Mouse (Mus musculus) heart, postnatal 4 days (tissue): ENCODE data around the gene Cdkn2b. TPM values are rescaled to one million over a fixed set of nuclear protein-coding genes. Genes with fewer than 3 reads are reported as not detected.
A peak's percentile ranks its signal among the peaks of the same experiment; 100 is the strongest.

Experiments used
- DNase-seq: peaks from one replicate; pipeline ENCODE4 v3.0.0; 2021
- total RNA-seq, 2 experiments: library from RNA; stranded (reverse); gene quantifications; 2 replicates each; pipeline ENCODE4 v1.2.3; 2021

The Cdkn2b gene
- total RNA-seq, 2 experiments from 2014 or later = 0.91 to 1.9 TPM

DNA sequence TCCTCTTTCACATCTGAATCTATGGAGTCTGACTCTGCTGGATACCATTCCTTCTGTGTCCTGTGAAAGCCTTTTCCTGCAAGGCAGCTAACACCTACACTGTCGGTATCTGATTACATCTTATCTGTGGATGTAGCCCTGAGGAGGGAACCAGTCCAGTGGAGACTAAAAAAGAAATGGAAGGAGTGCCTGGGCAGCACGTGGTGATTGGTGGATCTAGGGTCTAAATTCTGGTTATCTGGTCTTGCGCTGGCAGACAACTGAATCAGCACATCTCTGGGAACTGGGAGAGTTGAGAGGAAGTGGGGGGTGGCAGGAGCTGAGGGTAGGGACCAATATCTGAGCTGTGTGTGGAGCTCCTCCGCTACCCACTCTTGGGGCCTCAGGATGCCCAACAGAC is 21.8 kb downstream of the Cdkn2b start:
- DNase-seq = no peak

DNA sequence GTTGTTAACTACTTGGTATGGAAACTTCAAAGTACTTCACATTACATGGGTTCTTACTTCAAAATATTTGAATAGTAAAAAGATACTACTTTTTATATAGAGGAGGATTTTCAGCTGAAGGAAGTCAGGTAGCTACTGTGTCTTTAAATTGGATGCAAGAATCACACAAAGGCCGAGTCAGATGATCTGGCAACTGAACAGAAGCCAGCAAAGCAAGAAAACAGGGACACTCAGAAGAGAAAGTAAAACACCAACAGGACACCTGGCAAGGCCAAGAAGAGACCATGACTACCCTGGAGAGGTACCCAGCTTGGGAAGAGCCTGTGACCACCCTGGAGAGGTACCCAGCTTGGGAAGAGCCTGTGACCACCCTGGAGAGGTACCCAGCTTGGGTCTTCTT is 24.3 kb downstream of the Cdkn2b start:
- no peak for DNase-seq

DNA sequence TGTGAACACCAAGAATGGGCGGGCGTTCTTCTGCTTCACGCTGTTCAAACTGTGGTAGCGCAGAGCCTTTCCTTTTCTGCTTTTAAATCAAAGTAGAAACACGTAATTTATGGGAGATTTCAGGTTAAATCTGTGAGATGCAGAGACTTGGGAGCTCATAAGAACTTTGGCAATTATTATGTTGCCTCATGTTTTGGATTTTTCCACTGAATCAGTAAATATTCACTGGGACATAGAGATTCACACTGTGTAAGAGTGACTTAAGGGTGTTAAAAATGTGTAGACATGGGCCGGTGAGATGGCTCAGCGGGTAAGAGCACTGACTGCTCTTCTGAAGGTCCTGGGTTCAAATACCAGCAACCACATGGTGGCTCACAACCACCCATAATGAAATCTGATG is 25.2 kb downstream of the Cdkn2b start:
- DNase-seq = no peak

DNA sequence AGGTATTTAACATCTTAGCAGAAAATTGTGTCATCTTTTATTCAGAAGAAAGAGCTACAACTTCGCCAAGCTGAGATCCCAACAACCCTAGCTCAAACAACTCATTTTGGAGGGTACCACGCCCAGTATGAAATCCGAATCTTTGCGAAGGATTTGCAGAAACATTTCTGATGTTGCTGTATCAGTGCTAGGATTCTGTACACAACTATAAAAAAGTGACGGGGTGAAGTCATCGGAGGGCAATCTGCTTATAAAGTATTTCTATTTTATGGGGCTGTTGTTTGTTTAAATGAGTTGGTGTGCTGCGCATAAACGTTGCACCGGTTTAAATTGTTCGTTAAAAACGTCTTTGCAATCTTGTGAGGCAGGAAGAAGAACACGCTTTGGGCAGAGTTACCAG is 28.2 kb downstream of the Cdkn2b start:
- DNase-seq = no peak

DNA sequence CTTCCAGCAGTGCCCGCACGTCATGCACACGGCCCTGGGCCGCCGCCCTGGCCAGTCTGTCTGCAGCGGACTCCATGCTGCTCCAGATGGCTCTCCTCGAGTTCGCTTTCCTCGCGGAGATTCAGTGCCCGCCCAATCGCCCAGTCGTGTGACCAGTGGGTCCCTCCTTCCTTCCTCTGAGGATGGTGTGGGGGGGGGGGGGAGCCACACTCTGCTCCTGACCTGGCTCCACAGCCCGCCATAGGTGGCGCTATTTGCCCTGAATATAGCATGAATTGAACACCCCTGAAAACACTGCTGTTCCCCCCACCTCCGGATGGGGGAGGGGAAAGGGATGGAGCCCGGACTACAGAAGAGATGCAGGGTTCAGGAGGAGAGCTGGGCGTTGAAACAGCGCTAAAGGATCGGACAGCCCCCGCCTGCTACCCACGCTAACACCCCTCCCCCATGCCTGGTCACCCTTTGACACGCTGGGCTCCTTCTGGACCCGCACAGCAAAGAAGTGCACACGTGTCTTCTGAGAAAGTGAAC is 28.7 kb downstream of the Cdkn2b start:
- peak; percentile 39 for DNase-seq

DNA sequence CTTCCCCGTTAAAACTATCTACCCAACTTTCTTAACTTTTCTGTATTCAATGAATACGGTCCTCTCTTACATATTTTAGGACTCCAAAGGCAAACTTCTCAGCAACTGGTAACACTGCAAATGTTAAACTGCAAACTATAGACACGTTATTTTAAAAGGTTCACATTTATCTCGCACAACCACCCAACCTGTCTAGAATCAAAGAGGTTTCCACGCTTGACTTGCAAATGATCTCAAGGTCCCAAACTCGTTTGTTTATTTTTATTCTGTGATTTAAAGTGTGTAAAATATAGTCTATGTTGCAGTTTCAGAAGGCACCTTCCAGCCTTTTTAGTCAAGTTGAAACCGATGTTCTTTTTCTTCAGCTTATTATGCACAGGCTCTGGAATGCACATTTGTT is 29.6 kb downstream of the Cdkn2b start:
- no peak for DNase-seq

DNA sequence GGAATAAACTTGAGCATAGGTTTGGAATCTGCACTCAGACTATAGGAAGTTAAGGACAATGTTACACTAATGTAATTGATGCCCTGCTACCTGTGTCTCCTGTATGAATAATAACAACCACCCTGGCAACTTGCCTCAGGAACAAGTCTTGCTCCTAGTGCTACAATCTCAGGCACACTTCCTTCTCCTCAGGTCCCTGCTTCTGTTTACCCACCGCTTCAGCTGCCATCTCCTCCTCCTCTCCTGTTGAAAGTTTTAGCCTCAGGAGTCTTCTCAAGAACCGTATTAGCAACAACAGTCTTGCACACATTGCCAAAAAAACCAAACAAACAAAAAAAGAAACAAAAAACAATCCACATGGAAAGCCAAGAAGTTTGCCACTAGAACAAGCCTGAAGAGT is 31.2 kb downstream of the Cdkn2b start:
- no peak for DNase-seq

DNA sequence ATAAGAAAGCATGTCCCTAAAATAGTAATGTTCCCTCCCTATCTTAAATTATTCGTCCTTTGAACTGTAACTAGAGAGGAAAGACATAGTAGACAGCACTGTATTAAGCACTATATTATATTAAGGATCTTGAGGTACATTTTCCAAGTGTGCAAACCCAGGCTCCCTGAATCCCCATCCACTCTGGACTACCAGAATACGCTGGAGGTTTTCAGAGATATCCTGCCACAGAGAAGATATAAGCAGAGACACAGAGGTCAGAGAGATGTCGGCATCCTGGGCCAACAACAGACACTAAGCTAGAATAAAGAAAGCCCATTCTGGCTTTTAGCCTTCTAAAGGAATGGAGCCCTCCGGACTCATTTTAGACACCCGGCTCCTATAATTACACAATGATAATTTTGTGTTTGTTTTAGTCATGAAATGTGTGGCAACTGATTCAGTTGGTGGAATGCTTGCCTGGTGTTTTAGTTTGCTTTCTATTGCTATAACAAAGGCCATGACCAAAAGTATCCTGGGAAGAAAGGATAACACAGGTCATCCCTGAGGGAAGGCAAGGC is 33.4 kb downstream of the Cdkn2b start:
- DNase-seq = no peak

DNA sequence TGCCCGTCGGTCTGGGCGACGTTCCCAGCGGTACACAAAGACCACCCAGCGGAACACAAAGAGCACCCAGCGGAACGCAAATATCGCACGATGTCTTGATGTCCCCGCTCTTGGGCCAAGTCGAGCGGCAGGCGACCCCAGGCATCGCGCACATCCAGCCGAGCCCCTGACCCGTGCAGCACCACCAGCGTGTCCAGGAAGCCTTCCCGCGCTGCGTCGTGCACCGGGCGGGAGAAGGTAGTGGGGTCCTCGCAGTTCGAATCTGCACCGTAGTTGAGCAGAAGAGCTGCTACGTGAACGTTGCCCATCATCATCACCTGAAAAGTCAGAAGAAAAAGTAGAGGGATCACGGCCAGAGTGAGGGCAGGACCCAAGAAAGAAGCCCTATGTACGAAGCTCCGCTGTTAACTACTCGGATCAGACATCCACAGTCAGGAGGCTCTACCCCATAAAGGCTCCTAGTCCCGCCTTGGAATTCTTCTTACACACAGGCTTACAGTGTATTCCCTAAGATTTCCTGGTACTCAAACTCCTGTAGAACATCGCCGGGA is 34.1 kb downstream of the Cdkn2b start:
- no peak for DNase-seq

DNA sequence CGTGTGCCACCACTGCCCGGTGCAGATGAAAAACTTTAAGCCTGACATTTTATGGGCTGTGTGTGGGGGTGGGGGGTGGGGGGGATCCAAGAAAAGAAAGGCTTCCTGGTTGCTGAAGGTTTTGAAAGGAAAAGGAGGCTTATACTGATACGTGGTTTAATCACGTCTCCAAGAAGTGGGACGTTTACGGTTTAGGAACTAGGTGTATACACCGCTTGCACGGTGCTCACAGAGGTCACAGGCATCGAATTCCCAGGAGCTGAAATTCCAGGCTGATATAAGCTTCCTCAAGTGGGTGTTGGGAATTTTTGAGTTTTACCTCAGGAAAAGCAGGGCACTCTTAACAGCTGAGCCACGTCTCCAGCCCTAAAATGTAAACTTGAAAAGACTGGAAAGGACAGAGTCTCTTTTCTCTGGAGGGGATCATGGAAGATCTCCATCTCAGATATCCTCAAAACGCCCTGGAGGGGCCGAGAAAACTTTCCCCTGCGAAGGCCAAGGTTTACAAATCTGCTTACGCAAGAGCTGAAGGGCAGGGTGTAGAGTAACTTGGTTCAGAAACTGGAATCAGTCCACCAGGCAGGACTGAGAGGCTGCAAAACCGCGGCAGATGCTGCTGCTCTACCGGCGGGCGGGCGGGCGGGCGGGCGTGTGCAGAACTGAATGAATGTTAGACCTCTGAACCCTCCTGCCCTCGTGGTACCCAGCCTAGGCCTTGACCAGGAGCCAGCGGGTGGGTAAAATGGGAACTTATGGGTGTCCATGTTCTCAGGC is 34.8 kb downstream of the Cdkn2b start:
- DNase-seq = no peak

DNA sequence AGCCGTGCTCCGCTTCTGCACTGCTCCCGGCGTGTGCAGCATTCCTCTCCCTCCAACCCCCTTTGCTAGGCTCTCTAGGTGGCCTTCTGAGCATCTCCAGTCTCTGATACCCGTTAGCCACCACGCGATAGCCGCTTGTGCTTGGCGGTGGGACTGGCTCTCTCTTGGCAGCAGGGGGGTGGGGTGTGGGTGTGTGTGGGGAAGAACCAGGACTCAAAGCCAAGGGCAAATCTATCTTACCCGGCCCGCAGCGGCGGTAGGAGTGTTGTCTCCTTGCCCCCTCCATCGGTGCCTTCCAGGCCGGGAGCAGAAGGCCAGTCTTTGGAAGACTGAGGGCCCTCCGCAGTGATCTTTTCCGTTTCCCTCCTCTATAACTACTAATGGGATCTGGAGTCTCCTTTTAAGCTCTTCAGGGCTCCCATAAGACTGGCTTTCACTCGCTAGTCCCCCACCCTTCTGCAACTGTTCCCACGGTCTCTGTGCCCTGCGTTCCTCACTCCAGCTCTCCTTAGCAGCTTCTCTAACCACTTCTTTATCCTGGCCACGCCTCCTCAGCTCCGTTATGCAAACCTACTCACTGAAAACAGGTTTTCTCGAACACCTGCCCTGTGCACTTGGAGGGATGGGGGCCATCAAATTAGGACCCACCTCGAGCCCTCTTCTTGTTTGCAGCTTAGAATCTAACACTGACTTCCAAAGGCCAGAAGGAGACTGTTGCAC is 35.9 kb downstream of the Cdkn2b start:
- DNase-seq = no peak

DNA sequence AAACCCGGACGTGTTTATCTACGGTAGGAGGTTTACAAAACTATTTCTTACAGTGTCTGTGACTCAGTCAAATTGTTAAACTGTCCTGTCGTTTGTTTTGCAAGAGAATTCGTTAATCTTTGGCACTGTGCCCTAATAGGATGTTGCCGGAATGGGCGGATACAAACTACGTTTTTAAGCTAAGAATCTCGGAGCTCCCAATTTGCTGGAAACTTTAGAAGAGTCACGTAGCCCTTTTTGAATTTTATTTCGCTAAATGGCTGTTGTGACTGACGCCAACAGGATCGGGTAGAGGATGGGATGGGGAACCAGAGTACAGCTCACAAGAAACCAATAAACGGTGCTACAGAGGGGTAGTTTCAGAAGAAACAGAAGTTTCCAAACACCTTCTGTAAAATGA is 36.8 kb downstream of the Cdkn2b start:
- DNase-seq = no peak

DNA sequence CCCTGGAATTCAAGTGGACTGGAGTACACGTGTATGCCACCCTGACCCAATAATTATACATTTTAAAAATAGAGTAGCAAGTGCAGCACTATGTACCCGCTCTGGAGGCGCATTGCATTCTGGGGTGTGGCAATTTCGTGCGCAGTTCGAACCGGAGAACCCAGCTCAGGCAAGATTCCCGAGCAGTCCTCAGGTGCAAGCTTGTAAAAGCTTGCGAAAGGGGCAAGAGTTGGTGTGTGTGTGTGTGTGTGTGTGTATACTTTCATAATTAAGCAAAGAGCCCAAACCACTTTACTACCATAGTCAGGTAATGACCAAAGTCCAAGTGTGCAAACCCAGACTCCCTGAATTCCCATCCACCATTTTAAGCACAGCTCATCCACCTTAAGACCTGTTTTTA is 37.3 kb downstream of the Cdkn2b start:
- no peak for DNase-seq

DNA sequence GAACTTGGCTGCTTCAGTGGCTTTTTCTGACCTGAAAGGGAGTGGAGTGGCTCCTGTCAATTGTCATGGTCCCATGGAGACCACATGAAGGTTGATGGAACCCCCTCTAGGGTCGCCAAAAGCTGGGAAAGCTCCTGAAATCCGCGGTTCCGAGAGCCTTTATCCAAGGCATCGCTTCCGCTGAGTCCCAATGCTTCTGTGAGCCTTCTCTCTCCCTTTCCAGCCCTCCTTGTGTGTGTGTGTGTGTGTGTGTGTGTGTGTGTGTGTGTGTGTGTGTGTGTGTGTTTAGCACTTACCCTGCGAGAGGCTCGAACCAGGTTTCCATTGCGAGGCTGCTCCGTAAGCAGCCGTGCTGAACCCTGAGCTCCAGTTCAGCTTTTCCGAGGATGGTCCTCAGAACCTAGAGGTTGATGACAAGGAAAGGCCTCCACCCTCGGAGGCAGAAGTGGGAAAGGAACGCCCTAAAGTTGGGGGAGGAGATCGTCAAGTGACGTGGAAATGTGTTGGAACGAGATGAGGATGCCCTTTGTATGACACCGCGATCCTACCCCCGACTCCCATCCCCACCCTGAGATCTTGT is 37.8 kb downstream of the Cdkn2b start:
- DNase-seq = no peak

DNA sequence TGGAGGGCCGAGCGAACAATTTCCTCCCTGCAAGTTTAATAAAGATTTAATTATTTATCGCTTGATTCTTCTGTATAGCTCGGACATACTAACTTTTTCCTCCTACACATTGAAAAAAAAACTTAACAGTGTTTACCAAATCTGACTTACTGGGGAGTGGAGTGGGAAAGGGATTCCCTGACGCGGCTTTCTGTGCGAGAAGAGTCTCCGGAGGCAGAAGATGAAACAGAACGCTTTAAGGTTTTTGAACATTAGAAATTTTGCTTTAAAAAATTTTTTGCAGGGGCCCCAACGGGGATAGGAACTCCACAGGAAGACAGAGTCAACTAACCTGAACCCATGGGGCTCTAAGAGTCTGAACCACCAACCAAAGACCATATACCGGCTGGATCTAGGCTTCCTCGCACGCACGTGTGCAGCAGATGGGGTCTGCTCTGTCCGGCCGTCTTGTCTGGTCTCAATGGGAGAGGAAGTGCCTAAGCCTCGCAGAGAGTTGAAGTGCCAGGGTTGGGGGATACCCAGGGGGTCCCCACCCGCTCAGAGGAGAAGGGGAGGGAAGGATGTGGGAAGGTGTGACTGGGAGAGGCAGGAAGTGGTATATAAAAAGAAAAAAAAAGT is 38.6 kb downstream of the Cdkn2b start:
- no peak for DNase-seq

DNA sequence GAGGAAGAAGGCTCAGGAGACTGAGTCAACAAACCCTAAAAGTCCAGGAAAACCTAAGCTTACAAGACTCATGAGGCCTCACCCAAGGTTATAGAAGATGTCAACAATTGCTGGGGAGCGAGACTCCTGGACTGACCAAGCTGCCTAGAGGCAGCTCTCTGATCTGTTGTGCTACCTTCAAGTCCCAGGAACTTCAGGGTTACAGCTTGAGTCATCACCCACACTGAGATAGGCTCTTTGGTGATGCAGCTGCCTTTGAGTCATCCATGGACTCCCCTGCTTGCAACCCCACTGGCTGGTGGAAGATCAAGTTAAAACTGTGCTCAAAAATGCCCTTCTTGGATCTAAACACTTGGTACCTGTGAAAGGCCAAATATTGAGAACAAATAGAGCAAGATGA is 53.1 kb downstream of the Cdkn2b start:
- DNase-seq = no peak

Other genes with a start within 250 kb of the Cdkn2b start
- 10 to 100 TPM; 32.4 to 35.4 TPM for gene Mtap, start 173.9 kb downstream of the Cdkn2b start, total RNA-seq
- under 1 TPM in 1 of 2 experiments, not detected in 1; 0.41 TPM for gene Cdkn2a, start 16.4 kb downstream of the Cdkn2b start, total RNA-seq